Comparison of ENCODE assay signal across 8 mouse cellular contexts in genomic region chr2:52423611-52424247, GRCm38 (mm10). TPM values are rescaled to one million over a fixed set of nuclear protein-coding genes. Genes with fewer than 3 reads are reported as not detected.
A peak's percentile ranks its signal among the peaks of the same experiment; 100 is the strongest.
DNase-seq lines count a peak whose midpoint lies in the region; ATAC-seq lines count a peak whose summit lies in the region.

No protein-coding gene starts in this region.

- H3K4me3 ChIP-seq in heart, embryonic 15.5 days = peak overlapping the region; percentile 91
- H3K4me3 ChIP-seq in hindbrain, embryonic 12.5 days = peak overlapping the region; percentile 98
- peak overlapping the region; percentile 96 for H3K4me3 ChIP-seq in liver, embryonic 13.5 days (replicated peaks)

- intact Hi-C loops in heart, postnatal 14 days (cut with DNase I) = loop anchor here (2.0 kb wide), 1 partner anchor 167 kb away; no protein-coding TSS in a partner anchor

- 2% methylated on average over 16 of the region's 16 CpGs for whole genome bisulfite sequencing in heart, embryonic 15.5 days
- WGBS in hindbrain, embryonic 12.5 days = 4% methylated on average over 16 of the region's 16 CpGs
- WGBS in liver, embryonic 13.5 days (ENCODE audit: insufficient replicate concordance) = 3% methylated on average over 16 of the region's 16 CpGs

- no peaks in the 10 kb centered on the region for H3K36me3 ChIP-seq in heart, embryonic 15.5 days
- no peaks in the 10 kb centered on the region for H3K36me3 ChIP-seq in hindbrain, embryonic 12.5 days
- H3K36me3 ChIP-seq in liver, embryonic 13.5 days = no peaks in the 10 kb centered on the region

- no peaks in the 10 kb centered on the region for H3K27me3 ChIP-seq in heart, embryonic 15.5 days
- no peaks in the 10 kb centered on the region for H3K27me3 ChIP-seq in hindbrain, embryonic 12.5 days
- H3K27me3 ChIP-seq in liver, embryonic 13.5 days = no peaks in the 10 kb centered on the region

- H3K4me2 ChIP-seq in heart, embryonic 15.5 days = peak overlapping the region; percentile 57
- peak overlapping the region; percentile 70 for H3K4me2 ChIP-seq in hindbrain, embryonic 12.5 days (replicated peaks)
- H3K4me2 ChIP-seq in liver, embryonic 13.5 days = peak overlapping the region; percentile 75

- no peak for DNase-seq in heart, postnatal 14 days
- peak; percentile 17 for DNase-seq in NIH3T3 (ENCODE audit: low read depth)
- DNase-seq in liver, embryonic 13.5 days = no peak
- DNase-seq in right cerebral cortex, postnatal 14 days = no peak
- DNase-seq in urinary bladder, adult 2 months (ENCODE audit: low spot score) = no peak
- no peak for DNase-seq in left cerebral cortex, adult 18-20 months (ENCODE audit: low spot score in 2 of 2)

- peak overlapping the region; percentile 85 for H3K9ac ChIP-seq in heart, embryonic 15.5 days
- peak overlapping the region; percentile 96 for H3K9ac ChIP-seq in hindbrain, embryonic 12.5 days
- peak overlapping the region; percentile 95 for H3K9ac ChIP-seq in liver, embryonic 13.5 days

- peak overlapping the region; percentile 80 for H3K27ac ChIP-seq in heart, embryonic 15.5 days
- peak overlapping the region; percentile 88 for H3K27ac ChIP-seq in hindbrain, embryonic 12.5 days
- H3K27ac ChIP-seq in liver, embryonic 13.5 days = peak overlapping the region; percentile 93

- no peaks in the 10 kb centered on the region for H3K9me3 ChIP-seq in heart, embryonic 15.5 days (replicated peaks)
- H3K9me3 ChIP-seq in hindbrain, embryonic 12.5 days (replicated peaks) = no peaks in the 10 kb centered on the region
- no peaks in the 10 kb centered on the region for H3K9me3 ChIP-seq in liver, embryonic 13.5 days (replicated peaks)

- peaks cover 34% of the 10 kb centered on the region for H3K4me1 ChIP-seq in heart, embryonic 15.5 days (replicated peaks)
- H3K4me1 ChIP-seq in hindbrain, embryonic 12.5 days = peaks cover 27% of the 10 kb centered on the region
- H3K4me1 ChIP-seq in liver, embryonic 13.5 days (replicated peaks) = peaks cover 62% of the 10 kb centered on the region

- ATAC-seq in heart, embryonic 15.5 days (replicated peaks; ENCODE audit: insufficient number of reproducible peaks, insufficient read depth, low FRiP score, low read depth) = no peak
- no peak for ATAC-seq in hindbrain, embryonic 12.5 days (ENCODE audit: low FRiP score)
- no peak for ATAC-seq in liver, embryonic 13.5 days (ENCODE audit: low read depth)

RNA-seq across cellular contexts. Expression of gene Arl5a, which starts 1.0 kb away (rescaled TPM):
- 42.2 and 45.2 TPM in 2 replicates for polyA plus RNA-seq in heart, embryonic 15.5 days (2015; fragmentation: Nextera tagmentation; extraction: Ambion mirVana)
- total RNA-seq in heart, postnatal 14 days (2021) = 10 to 100 TPM; 33.6 to 36.4 TPM
- 65.9 and 69.2 TPM in 2 replicates for polyA plus RNA-seq in hindbrain, embryonic 12.5 days (2016; fragmentation: Nextera tagmentation; extraction: Ambion mirVana)
- polyA plus RNA-seq in liver, embryonic 13.5 days (2015; fragmentation: Nextera tagmentation; extraction: Ambion mirVana) = 26.1 and 34.8 TPM in 2 replicates
- 34.6 and 36.7 TPM in 2 replicates for polyA plus RNA-seq in urinary bladder, adult 2 months (2012; rRNA removed)
- total RNA-seq in left cerebral cortex, adult 18-20 months (2021) = 10 to 100 TPM; 62.6 to 69.2 TPM

RNA-seq across cellular contexts. Expression of gene Neb, which starts 45.5 kb away (rescaled TPM):
- polyA plus RNA-seq in heart, embryonic 15.5 days (2015; fragmentation: Nextera tagmentation; extraction: Ambion mirVana) = 2.5 and 3.9 TPM in 2 replicates
- total RNA-seq in heart, postnatal 14 days (2021) = 1 to 10 TPM; 2.5 to 2.8 TPM
- 3.3 and 19.7 TPM in 2 replicates for polyA plus RNA-seq in hindbrain, embryonic 12.5 days (2016; fragmentation: Nextera tagmentation; extraction: Ambion mirVana)
- 1.6 and 2.6 TPM in 2 replicates for polyA plus RNA-seq in liver, embryonic 13.5 days (2015; fragmentation: Nextera tagmentation; extraction: Ambion mirVana)
- 0.63 and 0.70 TPM in 2 replicates for polyA plus RNA-seq in urinary bladder, adult 2 months (2012; rRNA removed)
- under 1 TPM; 0.79 to 0.98 TPM for total RNA-seq in left cerebral cortex, adult 18-20 months (2021)
